Mouse (Mus musculus) cerebellum, postnatal 14 days (tissue): Measurements from ENCODE around the gene Tpm3.

Experiments used
- DNase-seq, 2 experiments: peaks; one replicate each; pipeline ENCODE4 v3.0.0; 2021; ENCODE audit warnings: mixed read lengths in 2 of 2

The Tpm3 gene

GRCm38 (mm10) chr3:90145461-90145860, 73.0 kb downstream of the Tpm3 start:
- DNase-seq = no peak

DNA sequence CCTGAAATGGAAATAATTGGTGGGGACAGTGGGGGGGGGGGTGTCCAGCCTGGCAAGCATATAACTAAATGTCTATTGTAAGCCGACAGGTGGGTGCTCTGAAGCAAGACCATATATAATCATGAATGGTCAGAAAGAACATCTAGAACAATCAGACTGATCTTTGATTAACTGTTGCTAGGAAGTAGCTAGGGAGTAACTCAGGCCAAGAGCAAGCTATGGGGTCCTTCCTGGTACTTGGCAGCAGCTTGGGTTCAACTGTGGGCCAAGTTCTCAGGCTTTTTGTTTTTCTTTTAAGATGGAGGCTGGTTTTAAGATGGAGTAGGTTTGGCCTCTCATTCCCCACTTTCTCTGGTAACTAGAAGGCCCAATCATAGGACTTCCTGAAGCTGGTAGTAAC, 74.2 kb downstream of the Tpm3 start:
- no peak for DNase-seq
